Mouse (Mus musculus) brain, embryonic 18.5 days (tissue): ENCODE measurements at regions not wholly inside any gene's neighbourhood (a gene's known extent, or its start where the extent isn't known, plus 50 kb on each side); places are given as distances from the start of the nearest gene placed in this dataset.

Source experiments
- DNase-seq: peaks from one replicate; pipeline ENCODE4 v3.0.0-alpha.2; 2012; ENCODE audit warnings: low read depth, low spot score

DNA sequence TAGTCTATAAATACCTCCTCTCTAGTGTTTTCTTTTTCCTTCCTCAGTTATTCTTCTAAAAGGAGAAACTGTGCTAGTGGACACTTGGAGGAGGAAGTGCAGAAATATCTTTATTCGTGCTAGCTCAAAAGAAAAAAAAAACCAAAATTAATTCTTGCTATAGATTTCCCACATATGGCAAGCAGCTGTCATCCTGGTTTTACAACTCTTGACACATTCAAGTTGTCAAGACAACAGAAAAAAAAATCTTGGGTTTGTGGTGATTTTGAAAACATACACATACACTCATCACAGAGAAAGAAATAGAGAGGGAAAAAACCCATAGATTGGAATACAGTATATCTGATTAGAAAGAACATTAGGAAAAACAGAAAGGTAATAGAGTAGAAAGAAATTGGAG lies 352.8 kb upstream of the Slco3a1 start:
- no peak for DNase-seq

DNA sequence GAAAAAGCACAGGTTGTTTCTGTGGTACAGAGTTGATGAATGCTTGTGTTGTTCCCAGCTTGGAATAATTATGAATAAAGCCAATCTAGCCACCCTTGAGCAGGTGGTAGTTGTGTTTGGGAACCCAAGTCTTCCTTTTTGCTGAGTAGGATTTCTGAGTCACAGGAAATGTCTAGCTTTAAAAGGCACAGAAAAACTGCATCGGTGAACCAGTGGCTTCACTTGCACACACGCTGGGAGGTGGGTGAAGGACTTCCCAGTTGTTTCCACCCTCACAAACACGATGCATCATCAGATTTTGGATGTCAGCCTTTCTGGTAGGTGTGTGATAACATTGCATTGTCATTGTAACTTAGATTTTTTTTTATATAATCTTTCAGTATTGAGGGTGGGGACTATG lies 322.9 kb upstream of the Slco3a1 start:
- no peak for DNase-seq

DNA sequence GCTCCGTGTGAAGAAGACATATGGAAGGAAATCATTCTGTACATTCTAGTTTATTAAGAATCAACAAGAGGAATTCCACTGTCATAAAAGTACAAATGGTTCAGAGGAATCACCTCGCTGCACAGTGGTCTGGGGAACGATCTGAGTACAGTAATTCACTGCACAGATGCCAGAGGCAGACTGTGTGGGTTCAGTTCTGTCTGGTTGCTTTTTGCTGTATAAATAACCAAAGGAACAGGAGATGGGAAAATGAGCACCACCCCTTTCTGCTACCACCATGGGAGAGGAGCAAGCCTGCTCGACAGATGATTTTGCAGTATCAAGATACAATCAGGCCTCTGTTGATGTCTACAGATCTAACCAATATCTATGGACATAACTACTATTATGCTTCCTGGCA lies 322.1 kb upstream of the Slco3a1 start:
- DNase-seq: no peak

DNA sequence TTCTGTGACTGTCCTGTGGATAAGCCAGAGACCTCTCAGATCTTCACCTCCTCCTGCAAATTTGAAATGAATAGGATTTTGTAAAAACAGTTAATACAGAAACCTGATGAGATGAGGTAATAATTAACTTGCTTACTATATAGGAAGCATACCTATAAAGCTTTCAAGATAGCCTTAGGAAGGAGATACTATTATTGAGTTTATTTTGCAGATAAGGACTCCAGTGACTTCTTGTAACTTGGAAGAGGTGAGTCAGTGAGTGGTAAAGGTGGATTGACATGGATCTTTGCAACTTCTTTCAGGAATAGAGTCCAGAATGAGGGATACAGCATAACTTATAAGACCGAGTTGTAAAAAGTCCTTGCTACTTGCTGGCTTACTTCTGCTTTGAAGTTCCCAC lies 315.7 kb upstream of the Slco3a1 start:
- DNase-seq: no peak

DNA sequence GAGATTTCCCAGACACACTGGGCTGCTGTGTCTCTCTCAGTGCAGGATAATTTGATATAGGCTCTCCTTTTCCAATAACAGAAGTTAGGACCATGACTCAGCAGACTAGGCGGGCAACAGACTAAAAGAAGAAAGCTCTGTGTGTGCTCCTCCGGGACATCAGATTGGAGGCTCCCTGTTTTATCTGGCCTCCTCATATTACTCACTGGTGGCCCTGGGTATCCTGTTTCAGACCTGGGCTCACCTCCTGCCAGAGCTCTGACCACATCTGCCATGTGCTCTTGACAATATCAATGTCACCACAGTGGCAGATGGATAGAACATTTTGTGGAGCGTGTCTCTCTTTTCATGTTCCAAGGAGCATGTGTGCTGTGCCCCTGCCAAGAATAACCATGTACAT lies 308.1 kb upstream of the Slco3a1 start:
- no peak for DNase-seq

DNA sequence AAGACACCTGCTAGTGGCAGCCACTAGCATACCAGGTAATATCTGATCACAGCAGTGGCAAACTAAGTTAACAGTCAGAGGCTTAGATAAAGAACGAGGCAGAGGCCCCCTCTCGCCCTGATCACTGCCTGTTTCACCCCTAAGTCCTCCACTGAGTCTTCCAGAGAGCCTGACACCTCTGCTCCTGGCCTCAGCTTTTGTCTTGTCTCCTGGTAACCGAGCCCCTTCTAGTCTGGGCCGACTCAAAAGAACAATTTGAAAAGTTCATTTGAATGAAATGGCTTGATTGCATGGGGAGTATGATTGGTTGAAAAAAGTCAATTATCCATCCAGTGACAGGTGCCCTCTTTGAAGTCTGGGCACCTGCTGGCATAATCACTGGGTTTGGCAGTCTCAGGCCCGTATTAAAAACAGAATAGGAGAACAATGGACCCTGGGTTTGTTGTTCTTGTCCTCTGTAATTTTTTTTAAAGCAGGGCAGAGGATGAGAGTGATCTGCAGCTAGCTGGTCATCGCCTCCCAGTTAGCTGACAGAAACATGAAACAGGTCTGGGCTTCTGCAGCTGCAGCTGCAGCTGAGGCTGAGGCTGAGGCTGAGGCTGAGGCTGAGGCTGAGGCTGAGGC lies 289.8 kb upstream of the Slco3a1 start:
- no peak for DNase-seq

DNA sequence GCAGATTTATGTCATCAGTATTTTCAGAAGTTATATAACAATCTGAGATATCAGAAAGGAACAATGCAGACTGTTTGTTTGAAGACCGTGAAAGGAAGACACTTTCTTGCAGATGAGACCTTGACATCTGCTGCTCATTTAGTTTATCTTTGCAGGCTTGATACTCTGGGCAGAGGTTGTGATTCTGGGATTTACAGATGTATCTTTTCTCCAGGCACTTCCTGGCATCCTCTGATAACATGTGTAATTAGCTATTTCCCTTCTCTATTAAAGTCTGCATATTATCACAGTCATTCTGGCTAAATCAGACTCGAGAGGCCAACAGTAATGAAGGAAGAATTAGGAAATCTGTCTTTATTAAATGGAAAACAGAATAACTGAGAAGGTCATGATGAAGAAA lies 268.7 kb upstream of the Slco3a1 start:
- no peak for DNase-seq

DNA sequence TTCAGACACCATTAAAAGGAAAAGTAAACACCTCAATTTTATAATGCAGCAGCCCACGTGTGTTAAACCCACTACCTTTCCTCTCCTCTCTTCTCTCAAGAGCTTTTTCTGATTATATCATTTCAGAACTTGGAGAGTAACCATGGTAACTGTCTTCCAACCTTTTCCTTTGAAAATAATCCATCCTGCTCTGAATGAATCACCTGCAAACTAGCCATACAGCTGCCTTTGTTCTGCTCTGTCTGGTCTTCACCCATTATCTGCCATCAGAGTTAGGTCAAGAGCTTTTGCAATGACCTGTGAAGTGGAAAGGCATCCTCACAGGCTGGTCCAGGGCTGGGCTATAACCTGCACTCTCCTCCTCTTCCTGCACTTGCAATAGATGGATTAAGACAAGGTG lies 238.7 kb upstream of the Slco3a1 start:
- DNase-seq: no peak

DNA sequence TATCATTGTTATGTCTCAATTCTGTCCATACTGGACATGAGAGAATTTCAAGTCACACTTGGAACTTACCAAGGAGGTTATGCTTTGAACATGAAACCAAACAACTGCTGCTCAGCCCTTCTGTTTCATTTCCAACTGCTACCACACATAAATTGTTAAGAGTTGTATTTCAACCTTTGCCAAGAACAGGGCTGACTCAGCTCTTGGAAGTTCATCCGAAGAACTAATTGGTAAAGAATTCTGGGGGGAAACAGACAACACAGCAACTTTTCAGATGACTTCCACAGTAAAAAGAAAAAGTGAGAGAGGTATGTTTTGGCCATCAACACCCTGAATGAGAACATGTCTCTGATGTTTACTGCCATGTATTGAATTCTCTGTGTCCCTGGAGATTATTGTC lies 234.1 kb upstream of the Slco3a1 start:
- DNase-seq: no peak

DNA sequence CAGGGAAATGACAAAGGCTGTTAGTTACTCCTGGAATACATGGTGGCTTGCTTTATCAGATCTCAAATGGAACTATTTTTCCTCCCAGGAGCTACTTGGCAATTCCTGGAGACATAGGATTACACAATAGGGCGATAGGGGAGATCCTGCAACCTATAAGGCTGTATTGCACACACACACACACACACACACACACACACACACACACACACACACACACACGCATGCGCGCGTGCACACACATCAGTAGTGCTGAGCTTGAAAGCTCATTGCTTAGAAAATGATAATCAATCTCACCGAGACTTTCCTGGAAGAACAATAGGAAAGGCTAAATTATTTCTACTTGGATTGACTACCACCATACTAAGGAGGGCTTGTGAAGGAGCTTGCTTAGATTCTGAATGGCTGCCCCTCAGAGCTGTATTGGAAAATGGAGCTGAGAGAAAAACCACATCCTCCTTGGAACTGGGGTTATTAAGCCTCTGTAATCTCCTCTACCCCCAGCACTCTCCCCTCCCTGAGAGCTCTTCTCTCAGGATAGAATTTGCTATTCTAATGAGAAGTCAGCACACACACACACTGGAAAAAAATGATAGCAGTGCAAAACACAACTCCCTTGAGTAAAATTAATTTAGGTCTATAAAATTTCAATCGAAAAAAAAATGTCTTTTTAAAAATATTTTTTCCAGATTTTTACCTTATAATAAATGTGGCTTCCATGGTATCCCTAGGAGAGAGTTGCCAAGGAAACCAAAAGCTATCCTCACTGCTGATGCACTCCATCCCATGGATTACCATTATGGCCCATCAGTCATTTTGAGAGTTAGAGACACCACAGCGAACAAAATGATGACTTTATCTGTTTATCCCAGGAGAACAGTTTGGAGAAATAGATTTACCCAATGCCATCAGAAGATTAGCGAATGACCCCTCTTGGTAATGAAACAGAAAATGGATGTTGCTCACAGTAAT lies 217.1 kb upstream of the Slco3a1 start:
- no peak for DNase-seq

DNA sequence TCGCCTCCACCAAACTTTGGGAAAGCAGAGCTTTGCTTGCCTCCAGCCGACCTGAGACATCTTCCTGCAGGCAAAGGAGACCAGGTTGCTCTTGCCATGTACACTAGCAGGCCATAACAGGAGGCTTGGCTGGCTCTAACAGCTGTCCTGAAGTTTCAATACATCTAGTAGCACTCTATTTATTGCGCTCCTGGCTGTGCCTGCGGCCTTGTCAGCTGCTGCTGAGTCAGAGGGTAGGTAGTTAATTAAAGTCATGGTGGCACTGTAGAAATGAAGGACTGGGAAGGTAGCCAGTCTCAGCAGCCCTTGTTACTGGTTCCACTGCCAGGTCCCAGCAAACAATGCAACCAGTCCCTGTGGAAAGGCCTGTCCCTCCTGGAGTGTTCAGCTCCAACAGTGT lies 212.0 kb upstream of the Slco3a1 start:
- DNase-seq: no peak

DNA sequence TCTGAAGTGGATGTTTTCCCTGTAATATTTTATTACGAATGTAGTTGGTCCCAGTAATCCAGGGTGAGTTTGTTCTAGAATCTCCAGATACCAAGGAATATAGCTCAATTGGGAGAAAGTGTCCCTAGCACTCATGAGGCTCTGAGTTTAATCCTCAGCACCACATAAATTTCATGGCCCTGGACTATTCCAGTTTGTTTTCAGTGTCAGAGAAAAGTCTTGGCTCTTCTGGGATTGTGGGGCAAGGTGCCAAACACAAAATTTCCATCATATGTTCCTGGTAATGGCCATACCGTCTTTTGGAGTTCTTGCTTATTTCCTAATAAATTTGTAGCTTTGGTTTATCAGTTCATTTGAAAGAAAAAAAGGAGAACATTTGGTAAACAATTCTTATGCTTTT lies 202.9 kb upstream of the Slco3a1 start:
- DNase-seq: no peak

DNA sequence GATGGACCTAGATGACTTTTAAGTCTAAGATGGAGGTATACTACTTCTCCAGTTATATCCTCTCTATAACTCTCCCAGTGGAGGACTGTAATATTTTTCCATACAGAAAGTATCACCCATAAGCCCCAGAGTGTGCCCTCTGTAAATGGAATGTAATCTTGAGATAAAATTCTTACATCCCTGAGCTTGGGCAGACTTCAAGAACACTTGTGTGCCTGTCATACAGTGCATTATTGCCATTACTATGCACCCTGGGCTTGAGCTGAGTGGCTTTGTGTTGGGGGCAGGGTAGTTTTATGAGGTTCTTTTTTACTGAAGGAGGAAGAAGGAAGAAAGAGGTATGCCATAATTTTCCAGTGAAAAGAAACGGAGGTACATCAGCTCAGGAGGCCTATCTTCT lies 193.1 kb upstream of the Slco3a1 start:
- no peak for DNase-seq

DNA sequence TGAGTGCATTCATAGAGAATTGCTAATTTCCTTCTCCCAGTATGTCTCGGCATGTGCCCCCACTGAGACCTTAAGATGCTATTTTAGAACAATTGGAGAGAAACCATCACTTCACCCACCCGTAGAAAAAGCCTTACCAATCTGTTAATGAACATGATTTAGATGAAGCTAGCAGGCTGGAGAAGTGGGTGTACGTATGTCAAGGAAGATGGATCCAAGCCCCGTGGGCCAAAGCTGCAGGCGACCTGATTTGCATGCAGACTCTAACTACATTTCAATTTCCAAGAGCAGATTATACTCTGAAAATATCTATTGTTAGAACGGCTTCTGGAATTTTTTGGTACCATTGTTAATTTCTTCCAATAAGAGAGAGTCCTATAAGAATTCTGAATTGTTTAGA lies 180.4 kb upstream of the Slco3a1 start:
- DNase-seq: no peak

DNA sequence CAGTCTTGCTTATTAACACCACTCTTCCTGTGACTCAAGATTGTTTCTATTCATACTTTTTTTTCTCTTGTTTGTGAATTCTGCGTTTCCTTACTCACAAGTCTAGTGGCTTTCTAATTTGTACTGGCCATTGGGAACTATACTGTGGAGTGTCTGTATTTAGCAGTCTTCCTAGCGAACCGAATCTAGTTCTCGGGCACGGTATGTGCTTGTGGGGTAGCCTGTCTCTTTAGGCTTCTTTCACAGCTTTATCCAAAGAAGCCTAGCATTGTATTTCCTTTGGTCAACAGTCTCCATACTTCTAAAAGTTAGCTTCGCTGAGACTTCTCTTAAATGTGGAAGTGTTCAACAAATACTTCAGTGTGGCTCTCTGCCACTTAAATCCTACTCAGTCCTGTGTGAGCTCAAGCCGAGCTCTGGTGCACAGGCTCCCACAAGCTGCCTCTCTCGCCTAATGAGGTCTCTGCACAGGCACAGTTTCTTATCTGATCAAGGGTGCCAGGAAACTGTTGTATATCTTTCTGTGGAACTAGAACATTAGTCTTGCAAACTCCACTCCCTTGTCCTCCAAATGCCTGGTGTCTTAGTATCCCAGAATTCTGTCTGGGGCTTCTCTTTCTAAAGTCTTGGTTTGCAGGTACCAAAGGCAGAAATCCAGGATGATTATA lies 171.9 kb upstream of the Slco3a1 start:
- no peak for DNase-seq

DNA sequence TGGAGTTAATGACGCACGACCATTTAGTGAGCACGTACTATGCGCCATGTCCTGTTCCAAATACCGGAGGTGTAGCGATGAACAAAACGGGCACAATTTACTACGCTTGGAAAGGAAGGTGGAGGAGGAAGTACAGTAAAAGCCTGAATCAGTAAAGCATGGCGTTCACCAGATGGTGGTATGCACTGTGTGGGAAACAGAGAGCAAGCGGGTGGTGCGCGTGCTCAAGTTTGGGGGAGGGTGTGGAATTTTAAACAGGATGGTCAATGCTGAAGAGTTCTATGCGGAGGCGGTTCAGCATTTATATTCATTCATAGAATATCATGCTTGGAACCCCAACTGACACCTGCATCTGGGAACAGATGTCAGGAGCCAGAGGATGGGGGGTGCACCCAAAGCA lies 164.7 kb upstream of the Slco3a1 start:
- DNase-seq: no peak

DNA sequence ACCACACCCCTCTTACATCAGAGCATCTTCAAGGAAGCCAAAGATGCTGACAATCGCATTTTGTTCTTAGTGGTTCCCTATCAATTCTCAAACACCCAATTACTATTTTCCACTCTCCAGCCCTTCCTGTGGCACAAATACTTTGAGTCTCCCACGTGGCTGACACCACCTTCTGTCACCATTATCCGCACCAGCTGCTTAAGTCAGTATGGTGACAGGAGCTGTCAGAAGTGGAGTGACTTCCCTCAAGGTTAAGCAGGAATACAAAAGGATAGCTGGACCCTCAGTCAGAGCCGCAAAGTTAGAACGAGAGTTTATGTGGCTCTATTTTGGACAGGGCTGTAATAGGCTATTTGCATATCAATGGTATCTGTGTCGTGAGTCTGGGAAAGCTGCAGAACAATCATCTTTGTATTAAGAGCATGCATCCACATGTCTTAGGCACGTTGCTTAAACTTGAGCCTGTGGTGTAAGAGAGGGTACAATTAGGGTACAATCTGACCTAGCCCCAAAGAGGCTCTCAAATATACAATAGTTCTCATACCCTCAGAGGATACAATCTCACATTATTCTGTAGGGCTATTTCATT lies 155.5 kb upstream of the Slco3a1 start:
- DNase-seq: no peak

DNA sequence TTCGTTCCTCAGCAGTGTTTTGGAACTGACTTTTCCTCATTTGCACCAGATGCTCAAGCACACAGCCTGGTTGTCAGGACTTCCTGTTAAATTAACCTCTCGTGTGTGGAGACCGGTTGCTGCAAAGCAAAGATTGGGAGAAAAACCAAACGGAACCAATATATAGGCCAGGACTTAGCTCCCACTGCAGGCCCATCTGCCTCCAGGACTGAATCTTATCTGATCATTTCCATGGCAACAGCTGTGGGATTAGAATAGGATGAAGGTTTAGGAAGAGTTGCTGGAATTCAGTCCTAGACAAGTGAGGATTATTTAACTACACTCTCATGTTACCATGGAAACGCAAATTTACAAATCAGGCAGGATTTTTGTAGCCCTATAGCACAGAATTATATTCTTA lies 154.4 kb upstream of the Slco3a1 start:
- DNase-seq: peak; percentile 58

DNA sequence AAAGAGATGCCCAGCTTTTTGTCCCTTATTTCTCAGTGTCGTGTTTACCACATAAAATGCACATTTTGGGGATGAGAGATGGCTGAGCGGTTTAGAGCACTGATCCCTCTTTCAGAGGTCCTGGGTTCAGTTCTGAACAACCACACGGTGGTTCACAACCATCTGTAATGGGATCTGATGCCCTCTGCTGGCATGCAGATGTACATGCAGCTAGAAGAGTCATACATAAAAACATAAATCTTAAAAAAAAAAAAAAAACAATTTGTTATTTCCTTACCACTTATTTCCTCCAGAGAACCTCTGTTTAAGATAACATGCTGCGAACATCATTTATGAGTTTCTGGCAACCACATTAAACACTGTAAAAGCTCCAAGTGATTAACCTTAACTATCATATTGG lies 149.0 kb upstream of the Slco3a1 start:
- no peak for DNase-seq

DNA sequence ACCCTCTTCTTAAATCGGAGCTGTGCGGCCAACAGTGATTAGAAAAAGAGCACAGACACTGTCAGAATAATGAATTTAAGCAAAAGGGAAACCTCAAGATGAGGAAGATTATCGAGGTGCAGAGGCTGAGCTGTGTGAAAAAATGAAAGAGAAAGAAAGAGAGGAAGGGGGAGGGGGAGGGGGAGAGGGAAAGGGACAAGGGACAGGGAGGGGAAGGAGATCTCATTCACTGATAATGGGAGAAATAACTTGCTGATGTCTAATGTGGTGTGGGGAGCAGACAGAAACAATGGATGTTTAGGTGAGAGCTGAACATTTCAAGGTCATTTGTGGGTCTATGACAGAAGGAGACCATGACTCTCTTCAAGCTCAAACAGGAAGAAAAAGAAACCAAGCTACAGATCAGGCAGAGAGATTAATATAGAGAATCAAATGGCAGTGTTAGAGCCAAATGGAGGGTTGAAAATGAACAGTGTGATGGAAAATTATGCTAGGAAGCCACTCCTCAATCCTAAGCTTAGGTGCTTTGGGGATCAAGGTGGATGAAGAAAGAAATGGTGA lies 143.3 kb upstream of the Slco3a1 start:
- no peak for DNase-seq

DNA sequence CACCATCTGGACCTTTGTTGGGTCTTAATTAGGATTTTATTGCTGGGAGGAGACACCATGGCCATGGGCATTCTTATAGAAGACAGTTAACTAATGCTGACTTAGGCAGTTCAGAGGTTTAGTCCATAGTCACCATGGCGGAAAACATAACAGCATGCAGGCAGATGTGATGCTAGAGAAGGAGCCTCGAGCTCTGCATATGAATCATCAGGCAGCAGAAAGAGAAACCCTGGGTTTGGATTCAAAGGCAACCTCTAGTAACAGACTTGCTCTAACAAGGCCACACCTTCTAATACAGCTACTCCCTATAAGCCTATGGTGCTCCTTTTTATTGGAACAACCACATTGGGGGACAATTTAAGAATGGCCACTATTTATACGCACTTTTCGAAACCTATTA lies 141.7 kb upstream of the Slco3a1 start:
- DNase-seq: no peak

DNA sequence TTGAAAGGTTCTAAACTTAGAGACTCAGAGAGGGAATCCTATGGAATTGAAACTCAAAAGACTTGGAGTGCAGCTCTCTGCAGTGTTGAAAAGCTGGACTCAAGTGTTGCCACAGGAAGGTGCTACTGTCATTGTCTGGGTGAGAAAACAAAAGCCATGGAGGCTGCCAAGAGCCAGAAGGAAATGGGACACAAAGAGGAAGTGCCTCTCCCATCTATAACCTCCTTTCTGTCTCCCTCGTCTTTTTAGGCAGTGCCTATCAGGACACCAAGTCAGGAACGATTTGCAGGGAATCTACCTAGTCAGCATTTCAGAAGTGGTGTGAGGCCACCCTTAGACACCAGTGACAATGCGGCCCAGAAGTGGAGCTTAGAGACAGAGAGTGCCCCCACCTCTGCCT lies 138.5 kb upstream of the Slco3a1 start:
- no peak for DNase-seq
